Mouse (Mus musculus): ENCODE measurements at regions not wholly inside any gene's neighbourhood (a gene's known extent, or its start where the extent isn't known, plus 50 kb on each side); places are given as distances from the start of the nearest gene placed in this dataset.
A peak's percentile ranks its signal among the peaks of the same experiment; 100 is the strongest.

GRCm38 (mm10) chr6:67895858-67896257 is 360.3 kb upstream of the Tacstd2 start:
- TF ChIP-seq POLR2A (IDR thresholded peaks at IDR 0.05; ENCODE audit: low read depth, low read length) (no peak), USF1 (IDR thresholded peaks at IDR 0.05; ENCODE audit: low read depth, low read length) (no peak), EP300 (IDR thresholded peaks at IDR 0.05; ENCODE audit: low read length) (peak; percentile 74), ZKSCAN1 (IDR thresholded peaks at IDR 0.05; ENCODE audit: borderline replicate concordance, low read depth, low read length) (no peak), CHD1 (IDR thresholded peaks at IDR 0.05; ENCODE audit: low read depth, low read length) (no peak), CTCF (conservative IDR thresholded peaks at IDR 0.05 in 1 of 2, IDR thresholded peaks at IDR 0.05 in 1 of 2; ENCODE audit: low read depth in 2 of 2, low read length in 2 of 2) (no peak), NELFE (IDR thresholded peaks at IDR 0.05; ENCODE audit: low read depth, low read length) (no peak), MAX (IDR thresholded peaks at IDR 0.05; ENCODE audit: low read length) (no peak), ETS1 (conservative IDR thresholded peaks at IDR 0.05; ENCODE audit: low read depth, low read length) (peak; percentile 14; the same call in 1 of the 2 replicates), MYC (IDR thresholded peaks at IDR 0.05; ENCODE audit: low read depth, low read length) (peak; percentile 22; the same call in 1 of the 2 replicates), E2F4 (IDR thresholded peaks at IDR 0.05; ENCODE audit: insufficient replicate concordance, low read depth, low read length) (no peak), NRF1 (IDR thresholded peaks at IDR 0.05; ENCODE audit: low read depth, low read length) (no peak), MXI1 (IDR thresholded peaks at IDR 0.05; ENCODE audit: low read depth, low read length) (no peak)

All from CH12.LX (cell line).